In genomic region chr9:66004380-66004779, GRCm38 (mm10) we compare ENCODE assay signal across 9 mouse cellular contexts. TPM values are rescaled to one million over a fixed set of nuclear protein-coding genes. Genes with fewer than 3 reads are reported as not detected.
DNase-seq lines count a peak whose midpoint lies in the region; ATAC-seq and TF ChIP-seq lines count a peak whose summit lies in the region.
"Had no signal": no experiment of that assay in that cellular context is flagged by ENCODE, and none has a peak within 500 bp of the region (broad histone marks: within the 10 kb centered on the region; RNA-seq: fewer than 3 reads in every experiment).

No protein-coding gene starts in this region.

- H3K27ac ChIP-seq in midbrain, embryonic 11.5 days (ENCODE audit: low read depth, low read length), result no peak overlapping the region
- no peak overlapping the region for H3K27ac ChIP-seq in midbrain, embryonic 15.5 days
- H3K27ac ChIP-seq in hindbrain, embryonic 16.5 days (ENCODE audit: low read depth, low read length), result no peak overlapping the region
- H3K27ac ChIP-seq in midbrain, postnatal 0 days (ENCODE audit: low read depth, low read length), result no peak overlapping the region
- H3K27ac ChIP-seq: neural tube, embryonic 12.5 days had no signal

- H3K36me3 ChIP-seq in midbrain, embryonic 11.5 days (ENCODE audit: control insufficient read depth, insufficient read depth, low read length), result no peaks in the 10 kb centered on the region
- H3K36me3 ChIP-seq in midbrain, embryonic 15.5 days (replicated peaks), result peaks cover 8% of the 10 kb centered on the region; the same call in 1 of the 2 replicates
- peaks cover 8% of the 10 kb centered on the region for H3K36me3 ChIP-seq in hindbrain, embryonic 16.5 days (ENCODE audit: control insufficient read depth, insufficient read depth, low read length)
- peaks cover 12% of the 10 kb centered on the region; the same call in 1 of the 2 replicates for H3K36me3 ChIP-seq in midbrain, postnatal 0 days (ENCODE audit: insufficient read depth, low read length)

- DNase-seq in midbrain, embryonic 11.5 days (ENCODE audit: low spot score, missing footprints), result peak; percentile 85
- DNase-seq in adrenal gland, postnatal 36 days, result peak; percentile 17 to 60
- peak; percentile 39 for DNase-seq in forelimb bud, embryonic 11.5 days (ENCODE audit: low read depth, low spot score)
- DNase-seq in left cerebral cortex, adult 18-20 months (ENCODE audit: low spot score in 2 of 2), result peak; percentile 29 to 45
- DNase-seq in midbrain, postnatal 0 days (ENCODE audit: low spot score), result peak; percentile 84
- peak; percentile 6 to 13 for DNase-seq in thymus, postnatal 36 days

- H3K4me1 ChIP-seq in midbrain, embryonic 11.5 days (ENCODE audit: control insufficient read depth, insufficient read depth, low read length), result no peaks in the 10 kb centered on the region
- H3K4me1 ChIP-seq in midbrain, embryonic 15.5 days, result no peaks in the 10 kb centered on the region
- no peaks in the 10 kb centered on the region for H3K4me1 ChIP-seq in hindbrain, embryonic 16.5 days (ENCODE audit: control insufficient read depth, insufficient read depth, low read depth, low read length)
- H3K4me1 ChIP-seq in midbrain, postnatal 0 days (ENCODE audit: insufficient read depth, low read length), result no peaks in the 10 kb centered on the region
- H3K4me1 ChIP-seq: neural tube, embryonic 12.5 days had no signal

- no peak overlapping the region for H3K4me3 ChIP-seq in midbrain, embryonic 11.5 days (ENCODE audit: low read depth, low read length)
- H3K4me3 ChIP-seq in midbrain, embryonic 15.5 days, result no peak overlapping the region
- H3K4me3 ChIP-seq in hindbrain, embryonic 16.5 days (ENCODE audit: low read length), result no peak overlapping the region
- H3K4me3 ChIP-seq in midbrain, postnatal 0 days (ENCODE audit: low read depth, low read length), result no peak overlapping the region
- H3K4me3 ChIP-seq: neural tube, embryonic 12.5 days had no signal

- ATAC-seq in midbrain, embryonic 11.5 days (ENCODE audit: low FRiP score), result no peak
- ATAC-seq in midbrain, embryonic 15.5 days (replicated peaks), result no peak
- no peak for ATAC-seq in hindbrain, embryonic 16.5 days
- ATAC-seq in midbrain, postnatal 0 days (ENCODE audit: low FRiP score), result no peak

- no peak overlapping the region for H3K9ac ChIP-seq in midbrain, embryonic 11.5 days (ENCODE audit: low read length)
- H3K9ac ChIP-seq in midbrain, embryonic 15.5 days, result no peak overlapping the region
- no peak overlapping the region for H3K9ac ChIP-seq in hindbrain, embryonic 16.5 days (ENCODE audit: low read depth, low read length)
- H3K9ac ChIP-seq in midbrain, postnatal 0 days (replicated peaks; ENCODE audit: low read length, poor library complexity, severe bottlenecking), result no peak overlapping the region
- H3K9ac ChIP-seq: neural tube, embryonic 12.5 days had no signal

- H3K9me3 ChIP-seq in midbrain, embryonic 11.5 days (ENCODE audit: control insufficient read depth, low read length), result no peaks in the 10 kb centered on the region
- H3K9me3 ChIP-seq in midbrain, embryonic 15.5 days, result no peaks in the 10 kb centered on the region
- no peaks in the 10 kb centered on the region for H3K9me3 ChIP-seq in hindbrain, embryonic 16.5 days (ENCODE audit: control insufficient read depth, low read length)
- no peaks in the 10 kb centered on the region for H3K9me3 ChIP-seq in midbrain, postnatal 0 days (ENCODE audit: low read length)
- H3K9me3 ChIP-seq: neural tube, embryonic 12.5 days had no signal

- 46% methylated on average over 4 of the region's 4 CpGs for WGBS in midbrain, embryonic 11.5 days
- 38% methylated on average over 4 of the region's 4 CpGs for WGBS in midbrain, embryonic 15.5 days
- 51% methylated on average over 4 of the region's 4 CpGs for WGBS in hindbrain, embryonic 16.5 days
- 34% methylated on average over 4 of the region's 4 CpGs for WGBS in midbrain, postnatal 0 days

- TF ChIP-seq CTCF in midbrain, postnatal 0 days (IDR thresholded peaks at IDR 0.05), result peak; percentile 72

- H3K27me3 ChIP-seq in midbrain, embryonic 11.5 days (ENCODE audit: control insufficient read depth, insufficient read depth, low read length), result no peaks in the 10 kb centered on the region
- no peaks in the 10 kb centered on the region for H3K27me3 ChIP-seq in midbrain, embryonic 15.5 days (replicated peaks)
- H3K27me3 ChIP-seq in hindbrain, embryonic 16.5 days (replicated peaks; ENCODE audit: control insufficient read depth, insufficient read depth, low read length), result no peaks in the 10 kb centered on the region
- H3K27me3 ChIP-seq in midbrain, postnatal 0 days (ENCODE audit: insufficient read depth, low read length), result no peaks in the 10 kb centered on the region
- H3K27me3 ChIP-seq: neural tube, embryonic 12.5 days had no signal

- H3K4me2 ChIP-seq in midbrain, embryonic 11.5 days, result no peak overlapping the region
- H3K4me2 ChIP-seq in midbrain, embryonic 15.5 days, result no peak overlapping the region
- peak overlapping the region; percentile 38 for H3K4me2 ChIP-seq in hindbrain, embryonic 16.5 days (ENCODE audit: low read length)
- H3K4me2 ChIP-seq in midbrain, postnatal 0 days (ENCODE audit: low read depth, low read length, poor library complexity, severe bottlenecking), result no peak overlapping the region
- H3K4me2 ChIP-seq: neural tube, embryonic 12.5 days had no signal

RNA-seq across cellular contexts. Expression of gene Ppib, which starts 55.6 kb away (rescaled TPM):
- polyA plus RNA-seq in midbrain, embryonic 11.5 days (2014; fragmentation: Nextera tagmentation; extraction: Ambion mirVana), result 490 and 501 TPM in 2 replicates
- 308 and 311 TPM in 2 replicates for polyA plus RNA-seq in midbrain, embryonic 15.5 days (2015; fragmentation: Nextera tagmentation; extraction: Ambion mirVana)
- 100 to 1,000 TPM; 317 to 322 TPM for total RNA-seq in adrenal gland, postnatal 36 days (2021)
- 362 and 376 TPM in 2 replicates for polyA plus RNA-seq in hindbrain, embryonic 16.5 days (2015; fragmentation: Nextera tagmentation; extraction: Ambion mirVana)
- total RNA-seq in left cerebral cortex, adult 18-20 months (2021), result 100 to 1,000 TPM; 158 to 163 TPM
- total RNA-seq in midbrain, postnatal 0 days (2014; rRNA removed), result 209 and 255 TPM in 2 replicates
- 339 and 341 TPM in 2 replicates for polyA plus RNA-seq in midbrain, postnatal 0 days (2015; fragmentation: Nextera tagmentation; extraction: Ambion mirVana)

Comparison
In these comparisons a context has a peak if more than half of its experiments do, and no peak if none do; other contexts are left out.
1. DNase-seq: peak in every context shown above with its lines; median percentile 85 in midbrain, embryonic 11.5 days; 84 in midbrain, postnatal 0 days; 39 in forelimb bud, embryonic 11.5 days; 38 in adrenal gland, postnatal 36 days; 37 in left cerebral cortex, adult 18-20 months; 10 in thymus, postnatal 36 days.